In the genomic region with DNA sequence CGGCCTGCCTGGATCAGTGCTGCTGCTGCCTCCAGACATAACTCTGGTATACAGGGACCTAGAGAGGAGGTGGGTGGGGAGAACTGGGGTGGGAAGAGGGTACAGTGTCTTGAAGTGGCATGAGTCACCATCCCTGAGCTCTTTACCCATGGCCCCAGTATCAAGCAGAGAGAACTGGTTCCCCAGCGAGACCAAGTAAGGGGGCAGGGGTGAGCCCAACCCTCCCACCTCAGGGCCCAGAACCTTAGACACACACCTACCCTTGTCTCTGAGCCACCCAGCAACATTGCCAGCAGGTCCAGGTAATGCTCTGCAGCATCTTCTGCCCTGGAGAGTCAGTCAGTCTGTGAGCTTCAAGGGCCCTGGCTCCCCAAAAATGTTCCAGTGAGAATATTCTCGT, we compare ENCODE assay signal across 21 mouse cellular contexts. TPM values are rescaled to one million over a fixed set of nuclear protein-coding genes. Genes with fewer than 3 reads are reported as not detected.
DNase-seq lines count a peak whose midpoint lies in the region; TF ChIP-seq lines count a peak whose summit lies in the region.
"Had no signal": no experiment of that assay in that cellular context is flagged by ENCODE, and none has a peak within 500 bp of the region (broad histone marks: within the 10 kb centered on the region; RNA-seq: fewer than 3 reads in every experiment).

No protein-coding gene starts in this region.

- no peak for TF ChIP-seq CTCF in olfactory bulb, adult 2 months (IDR thresholded peaks at IDR 0.05; ENCODE audit: insufficient read depth, low read depth, low read length)
- TF ChIP-seq CTCF in layer of hippocampus, adult 2 months (conservative IDR thresholded peaks at IDR 0.05) = no peak

- H3K27ac ChIP-seq in olfactory bulb, adult 2 months (ENCODE audit: insufficient read depth, low read depth, low read length) = peak overlapping the region; percentile 87
- no peak overlapping the region for H3K27ac ChIP-seq in layer of hippocampus, adult 2 months
- H3K27ac ChIP-seq: embryonic facial prominence, embryonic 12.5 days; embryonic facial prominence, embryonic 15.5 days; forebrain, embryonic 10.5 days; forebrain, embryonic 12.5 days had no signal

- peaks cover 14% of the 10 kb centered on the region for H3K4me1 ChIP-seq in olfactory bulb, adult 2 months (ENCODE audit: control insufficient read depth, insufficient read depth, low read length)

- peak; percentile 27 for DNase-seq in cerebellum, adult 9-11 months
- DNase-seq in cerebellum, adult 9-10 months = no peak
- DNase-seq in heart, adult 11 months = peak; percentile 91
- no peak for DNase-seq in heart, adult 9 months (ENCODE audit: low spot score in 2 of 2)
- DNase-seq in brain, adult 2 months (ENCODE audit: low read depth, low spot score) = peak; percentile 63
- no peak for DNase-seq in layer of hippocampus, adult 2 months (ENCODE audit: low spot score in 2 of 2)
- DNase-seq: adrenal gland, adult 8-10 months; cerebellum, adult 11 months; cerebellum, adult 8-10 months had no signal

- WGBS in olfactory bulb, adult 2 months = 62% methylated on average over 3 of the region's 3 CpGs

- H3K4me3 ChIP-seq in olfactory bulb, adult 2 months (ENCODE audit: insufficient read depth, low read depth, low read length) = peak overlapping the region; percentile 14; the same call in 1 of the 2 replicates
- H3K4me3 ChIP-seq in layer of hippocampus, adult 2 months = no peak overlapping the region
- H3K4me3 ChIP-seq: embryonic facial prominence, embryonic 12.5 days; embryonic facial prominence, embryonic 15.5 days; erythroblast, embryonic 14.5 days; forebrain, embryonic 10.5 days; forebrain, embryonic 12.5 days had no signal

- TF ChIP-seq POLR2A in olfactory bulb, adult 2 months (IDR thresholded peaks at IDR 0.05; ENCODE audit: insufficient read depth, low read depth, low read length) = no peak

RNA-seq across cellular contexts. Expression of gene Vcp, which starts 4.6 kb away (rescaled TPM):
- 261 and 1,669 TPM in 2 replicates for polyA plus RNA-seq in olfactory bulb, adult 2 months (2012; ENCODE audit: insufficient read depth, insufficient read length, low replicate concordance, missing spikeins)
- total RNA-seq in layer of hippocampus, adult 2 months (2021) = 100 to 1,000 TPM; 171 to 184 TPM

RNA-seq across cellular contexts. Expression of gene Fancg, which starts 5.4 kb away (rescaled TPM):
- polyA plus RNA-seq in olfactory bulb, adult 2 months (2012; ENCODE audit: insufficient read depth, insufficient read length, low replicate concordance, missing spikeins) = not detected in 2 replicates
- 10 to 100 TPM; 10.4 to 12.9 TPM for total RNA-seq in layer of hippocampus, adult 2 months (2021)

RNA-seq across cellular contexts. Expression of gene Pigo, which starts 20.7 kb away (rescaled TPM):
- not detected in 2 replicates for polyA plus RNA-seq in olfactory bulb, adult 2 months (2012; ENCODE audit: insufficient read depth, insufficient read length, low replicate concordance, missing spikeins)
- 10 to 100 TPM; 28.0 to 30.0 TPM for total RNA-seq in layer of hippocampus, adult 2 months (2021)

RNA-seq across cellular contexts. Expression of gene Stoml2, which starts 26.6 kb away (rescaled TPM):
- polyA plus RNA-seq in olfactory bulb, adult 2 months (2012; ENCODE audit: insufficient read depth, insufficient read length, low replicate concordance, missing spikeins) = not detected in 2 replicates
- total RNA-seq in layer of hippocampus, adult 2 months (2021) = 100 to 1,000 TPM in 1 of 2 experiments, 10 to 100 TPM in 1; 97.3 to 108 TPM

RNA-seq across cellular contexts. Expression of gene 1700022I11Rik, which starts 35.5 kb away (rescaled TPM):
- not detected in 2 replicates for polyA plus RNA-seq in olfactory bulb, adult 2 months (2012; ENCODE audit: insufficient read depth, insufficient read length, low replicate concordance, missing spikeins)
- not detected for total RNA-seq in layer of hippocampus, adult 2 months (2021)
- total RNA-seq: adrenal gland, adult 18-20 months; adrenal gland, adult 8-10 months; adrenal gland, postnatal 14 days; adrenal gland, postnatal 36 days had no signal
- polyA plus RNA-seq: brain, embryonic 14.5 days; erythroblast, embryonic 14.5 days; G1E; Patski had no signal

Comparison
In these comparisons a context has a peak if more than half of its experiments do, and no peak if none do; other contexts are left out.
1. DNase-seq: peak in cerebellum, adult 9-11 months (single experiment), heart, adult 11 months (single experiment) and brain, adult 2 months (single experiment); none in cerebellum, adult 9-10 months (single experiment), heart, adult 9 months (0 of 2) and layer of hippocampus, adult 2 months (0 of 2).